18 mouse cellular contexts compared by ENCODE assay signal in the genomic region with DNA sequence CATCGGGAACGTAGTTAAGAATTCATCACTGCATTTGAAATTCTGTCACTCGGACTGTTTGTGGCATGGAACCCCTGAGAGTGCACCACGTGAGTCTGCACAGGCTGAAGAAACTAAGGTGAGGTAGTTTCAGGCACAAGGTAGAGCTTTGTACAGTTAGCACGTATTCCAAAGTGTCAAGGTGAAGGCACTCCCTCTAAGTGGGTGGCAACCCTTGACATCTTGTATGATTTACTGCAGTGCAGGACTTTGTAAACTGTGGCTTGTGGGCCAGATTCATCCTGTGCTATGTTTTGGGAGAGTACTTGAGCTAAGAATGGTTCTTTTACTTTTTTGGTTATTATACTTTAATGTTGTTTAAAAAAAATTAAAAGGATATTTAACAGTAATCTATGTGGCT.
"Had no signal": no experiment of that assay in that cellular context is flagged by ENCODE, and none has a peak within 500 bp of the region (broad histone marks: within the 10 kb centered on the region; RNA-seq: fewer than 3 reads in every experiment).

No protein-coding gene starts in this region.

- H3K4me2 ChIP-seq: lung, embryonic 14.5 days; midbrain, embryonic 13.5 days; midbrain, embryonic 15.5 days; neural tube, embryonic 13.5 days; neural tube, embryonic 15.5 days had no signal

- ATAC-seq: midbrain, embryonic 13.5 days; midbrain, embryonic 15.5 days had no signal

- DNase-seq: lung, adult 18-20 months; lung, embryonic 14.5 days; lung, postnatal 10 days; lung, postnatal 4 days; retina, postnatal 1 day; right cerebral cortex, adult 18-20 months; right cerebral cortex, postnatal 25 days; right cerebral cortex, postnatal 4 days; spleen, adult 18-20 months; thymus, adult 18-20 months; thymus, postnatal 14 days; thymus, postnatal 36 days had no signal

- H3K36me3 ChIP-seq: midbrain, embryonic 10.5 days; midbrain, embryonic 13.5 days; midbrain, embryonic 15.5 days; neural tube, embryonic 13.5 days; neural tube, embryonic 15.5 days had no signal

- H3K9ac ChIP-seq: lung, embryonic 14.5 days; midbrain, embryonic 13.5 days; midbrain, embryonic 15.5 days; neural tube, embryonic 13.5 days; neural tube, embryonic 15.5 days had no signal

- H3K4me1 ChIP-seq: midbrain, embryonic 15.5 days had no signal

- H3K27me3 ChIP-seq: midbrain, embryonic 13.5 days; midbrain, embryonic 15.5 days had no signal

- H3K27ac ChIP-seq: midbrain, embryonic 10.5 days; midbrain, embryonic 13.5 days; midbrain, embryonic 15.5 days; neural tube, embryonic 13.5 days; neural tube, embryonic 15.5 days had no signal

- H3K4me3 ChIP-seq: midbrain, embryonic 10.5 days; midbrain, embryonic 13.5 days; midbrain, embryonic 15.5 days; myocyte; neural tube, embryonic 13.5 days; neural tube, embryonic 15.5 days had no signal

- H3K9me3 ChIP-seq: midbrain, embryonic 10.5 days; midbrain, embryonic 13.5 days; midbrain, embryonic 15.5 days; neural tube, embryonic 13.5 days; neural tube, embryonic 15.5 days had no signal
